Mouse (Mus musculus) megakaryocyte, adult 5-6 weeks (primary cell): ENCODE measurements around the gene Ifrd2. TPM values are rescaled to one million over a fixed set of nuclear protein-coding genes. Genes with fewer than 3 reads are reported as not detected.

Source experiments
- ATAC-seq: 2 replicates; pipeline ENCODE4 v1.8.0; 2016; ENCODE audit warnings: mild to moderate bottlenecking, inconsistent platforms; ENCODE audit not compliant: poor library complexity, severe bottlenecking
- total RNA-seq, 2 experiments: library from RNA; stranded (forward) in 1 of 2; stranded (reverse) in 1 of 2; fragments of 153-499, 151-499 nt in 1 of 2; fragments of 221-1000, 200-1000 nt in 1 of 2; gene quantifications; 2 replicates each; pipeline versions ENCODE4 v1.2.3 to v1.2.4; 2015 to 2017

The Ifrd2 gene
- total RNA-seq, 2 experiments from 2014 or later = 6.8 to 9.9 TPM

GRCm38 (mm10) chr9:107634406-107635278 lies 47.2 kb downstream of the Ifrd2 start:
- ATAC-seq = no peak

GRCm38 (mm10) chr9:107635279-107636028 lies 48.0 kb downstream of the Ifrd2 start, which contains the start of gene Gnai2:
Gene Gnai2 (minus strand): TSS chr9:107635367.
- ATAC-seq = peak; percentile 78

- ATAC-seq = no peak
Measured at GRCm38 (mm10) chr9:107637070-107637469, 49.6 kb downstream of the Ifrd2 start.

GRCm38 (mm10) chr9:107640257-107640772 lies 52.9 kb downstream of the Ifrd2 start:
- ATAC-seq = peak; percentile 65

GRCm38 (mm10) chr9:107641666-107642065 lies 54.2 kb downstream of the Ifrd2 start:
- no peak for ATAC-seq

Other genes starting within 250 kb of the Ifrd2 start
- gene Hemk1, start 249.3 kb upstream of the Ifrd2 start, total RNA-seq (2015) = 4.1 and 6.4 TPM in 2 replicates
- gene Hemk1, start 249.3 kb upstream of the Ifrd2 start, total RNA-seq (2017) = 5.0 and 8.0 TPM in 2 replicates
- not detected in 2 replicates for gene 6430571L13Rik, start 247.0 kb upstream of the Ifrd2 start, total RNA-seq (2015)
- gene 6430571L13Rik, start 247.0 kb upstream of the Ifrd2 start, total RNA-seq (2017) = not detected in 2 replicates
- 0.04 and 0.11 TPM in 2 replicates for gene Cacna2d2, start 188.0 kb upstream of the Ifrd2 start, total RNA-seq (2015)
- gene Cacna2d2, start 188.0 kb upstream of the Ifrd2 start, total RNA-seq (2017) = 0.07 and 0.12 TPM in 2 replicates
- gene Tmem115, start 53.7 kb upstream of the Ifrd2 start, total RNA-seq (2015) = 6.8 and 9.3 TPM in 2 replicates
- gene Tmem115, start 53.7 kb upstream of the Ifrd2 start, total RNA-seq (2017) = 14.8 and 15.2 TPM in 2 replicates
- gene Cyb561d2, start 45.4 kb upstream of the Ifrd2 start, total RNA-seq (2015) = 12.8 and 15.5 TPM in 2 replicates
- 14.2 and 21.7 TPM in 2 replicates for gene Cyb561d2, start 45.4 kb upstream of the Ifrd2 start, total RNA-seq (2017)
- 8.3 and 12.5 TPM in 2 replicates for gene Nprl2, start 45.4 kb upstream of the Ifrd2 start, total RNA-seq (2015)
- gene Nprl2, start 45.4 kb upstream of the Ifrd2 start, total RNA-seq (2017) = 15.7 and 18.9 TPM in 2 replicates
- not detected in 2 replicates for gene Zmynd10, start 40.3 kb upstream of the Ifrd2 start, total RNA-seq (2015)
- not detected in 2 replicates for gene Zmynd10, start 40.3 kb upstream of the Ifrd2 start, total RNA-seq (2017)
- gene Rassf1, start 36.1 kb upstream of the Ifrd2 start, total RNA-seq (2015) = 34.3 and 37.7 TPM in 2 replicates
- 46.7 and 57.3 TPM in 2 replicates for gene Rassf1, start 36.1 kb upstream of the Ifrd2 start, total RNA-seq (2017)
- 12.2 and 12.4 TPM in 2 replicates for gene Tusc2, start 24.4 kb upstream of the Ifrd2 start, total RNA-seq (2015)
- gene Tusc2, start 24.4 kb upstream of the Ifrd2 start, total RNA-seq (2017) = 8.9 and 10.8 TPM in 2 replicates
- gene Hyal2, start 19.7 kb upstream of the Ifrd2 start, total RNA-seq (2015) = 0.56 and 1.9 TPM in 2 replicates
- 1.0 TPM in 1 of 2 replicates, not detected in the other for gene Hyal2, start 19.7 kb upstream of the Ifrd2 start, total RNA-seq (2017)
- 0.38 and 0.57 TPM in 2 replicates for gene Hyal1, start 10.7 kb upstream of the Ifrd2 start, total RNA-seq (2015)
- gene Hyal1, start 10.7 kb upstream of the Ifrd2 start, total RNA-seq (2017) = 0.98 and 0.99 TPM in 2 replicates
- 7.2 and 15.3 TPM in 2 replicates for gene Naa80, start 8.8 kb upstream of the Ifrd2 start, total RNA-seq (2015)
- 6.9 and 10.1 TPM in 2 replicates for gene Naa80, start 8.8 kb upstream of the Ifrd2 start, total RNA-seq (2017)
- gene Hyal3, start 6.8 kb upstream of the Ifrd2 start, total RNA-seq (2015) = 1.5 and 1.9 TPM in 2 replicates
- 0.18 and 0.57 TPM in 2 replicates for gene Hyal3, start 6.8 kb upstream of the Ifrd2 start, total RNA-seq (2017)
- gene Sema3b, start 21.6 kb downstream of the Ifrd2 start, total RNA-seq (2015) = not detected in 2 replicates
- gene Sema3b, start 21.6 kb downstream of the Ifrd2 start, total RNA-seq (2017) = 0.08 TPM in 1 of 2 replicates, not detected in the other
- gene Gnai2, start 47.7 kb downstream of the Ifrd2 start, total RNA-seq (2015) = 749 and 768 TPM in 2 replicates
- gene Gnai2, start 47.7 kb downstream of the Ifrd2 start, total RNA-seq (2017) = 859 and 871 TPM in 2 replicates
- gene Slc38a3, start 81.9 kb downstream of the Ifrd2 start, total RNA-seq (2015) = not detected in 2 replicates
- not detected in 2 replicates for gene Slc38a3, start 81.9 kb downstream of the Ifrd2 start, total RNA-seq (2017)
- not detected in 2 replicates for gene Gnat1, start 92.1 kb downstream of the Ifrd2 start, total RNA-seq (2015)
- gene Gnat1, start 92.1 kb downstream of the Ifrd2 start, total RNA-seq (2017) = not detected in 2 replicates
- gene Sema3f, start 122.8 kb downstream of the Ifrd2 start, total RNA-seq (2015) = not detected in 2 replicates
- not detected in 2 replicates for gene Sema3f, start 122.8 kb downstream of the Ifrd2 start, total RNA-seq (2017)
- 145 and 161 TPM in 2 replicates for gene Rbm5, start 183.4 kb downstream of the Ifrd2 start, total RNA-seq (2015)
- gene Rbm5, start 183.4 kb downstream of the Ifrd2 start, total RNA-seq (2017) = 208 and 249 TPM in 2 replicates